Mouse (Mus musculus) 416B (cell line): ENCODE data around the gene Pigb.
"Not testable (repeated sequence)": the region's sequence is repeated elsewhere in the genome, so short reads cannot be mapped to it uniquely, and the experiment has no call there.

Experiments
- DNase-seq: peaks from one replicate; pipeline ENCODE4 v3.0.0; 2011; ENCODE audit warnings: low read depth

The Pigb gene

DNA sequence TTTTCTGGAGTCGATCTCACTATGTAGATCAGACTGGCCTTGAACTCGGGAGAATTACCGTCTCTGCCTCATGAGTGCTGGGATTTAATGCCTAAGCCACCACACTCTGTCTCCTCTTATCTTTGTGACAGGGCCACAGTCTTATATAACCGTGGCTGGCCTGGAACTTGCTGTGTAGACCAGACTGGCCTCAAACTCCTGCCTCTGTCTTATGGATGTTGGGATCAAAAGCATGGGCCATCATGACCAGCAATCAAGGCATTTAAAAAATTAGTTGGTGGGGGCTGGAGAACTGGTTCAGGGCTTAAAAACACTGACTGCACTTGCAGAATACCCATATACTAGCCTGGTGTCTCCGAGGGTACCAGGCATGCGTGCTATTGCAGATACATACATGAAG is at the start of gene Pigb:
Gene Pigb, minus strand, starts transcription at position 299 of the 400 bp plus-strand sequence.
- DNase-seq, result no peak

GRCm38 (mm10) chr9:73089222-73089920 is 49.2 kb upstream of the Pigb start:
- DNase-seq, result peak; percentile 89

DNA sequence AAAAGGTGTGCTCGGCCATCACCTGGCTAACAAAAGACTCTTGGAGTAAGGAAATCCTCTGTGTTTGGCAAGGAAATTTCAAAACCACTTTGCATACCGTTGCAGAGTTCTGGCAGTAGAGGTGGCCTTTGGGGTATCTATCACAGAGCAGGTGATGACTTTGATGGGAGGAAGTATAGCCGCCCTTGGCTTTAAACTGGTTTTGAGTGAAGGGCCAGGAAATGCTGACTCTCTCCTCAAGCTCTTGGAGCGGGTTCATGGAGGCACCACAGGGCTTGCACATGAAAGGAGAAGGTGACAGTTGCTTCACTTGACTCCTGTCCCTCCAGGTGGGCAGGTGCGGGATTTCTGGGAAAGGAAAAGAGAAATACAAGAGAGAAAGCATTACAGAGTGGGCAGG is 47.4 kb upstream of the Pigb start:
- no peak for DNase-seq

DNA sequence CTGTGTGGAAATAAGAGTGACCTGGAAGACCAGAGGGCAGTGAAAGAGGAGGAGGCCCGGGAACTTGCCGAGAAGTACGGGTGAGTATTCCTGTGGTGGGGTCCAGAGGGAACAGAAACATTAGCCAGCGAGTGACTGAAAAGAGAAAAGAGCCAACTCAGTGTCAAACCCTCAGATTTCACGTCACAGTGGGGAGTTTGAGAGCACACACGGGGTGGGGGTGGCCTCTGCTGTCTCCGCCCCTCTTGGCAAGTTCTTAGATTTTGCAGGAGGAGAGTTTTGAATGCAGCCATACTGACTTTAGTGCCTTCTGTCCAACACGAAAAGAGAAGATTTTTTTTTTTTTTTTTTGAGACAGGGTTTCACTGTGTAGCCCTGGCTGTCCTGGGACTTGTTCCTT is 46.9 kb upstream of the Pigb start:
- no peak for DNase-seq

- DNase-seq, result peak; percentile 74
Observed at GRCm38 (mm10) chr9:73085845-73086244, 45.7 kb upstream of the Pigb start.

- no peak for DNase-seq
Observed at GRCm38 (mm10) chr9:73083956-73084355, 43.8 kb upstream of the Pigb start.

- DNase-seq, result no peak
Observed at GRCm38 (mm10) chr9:73082291-73083000, 42.3 kb upstream of the Pigb start.

DNA sequence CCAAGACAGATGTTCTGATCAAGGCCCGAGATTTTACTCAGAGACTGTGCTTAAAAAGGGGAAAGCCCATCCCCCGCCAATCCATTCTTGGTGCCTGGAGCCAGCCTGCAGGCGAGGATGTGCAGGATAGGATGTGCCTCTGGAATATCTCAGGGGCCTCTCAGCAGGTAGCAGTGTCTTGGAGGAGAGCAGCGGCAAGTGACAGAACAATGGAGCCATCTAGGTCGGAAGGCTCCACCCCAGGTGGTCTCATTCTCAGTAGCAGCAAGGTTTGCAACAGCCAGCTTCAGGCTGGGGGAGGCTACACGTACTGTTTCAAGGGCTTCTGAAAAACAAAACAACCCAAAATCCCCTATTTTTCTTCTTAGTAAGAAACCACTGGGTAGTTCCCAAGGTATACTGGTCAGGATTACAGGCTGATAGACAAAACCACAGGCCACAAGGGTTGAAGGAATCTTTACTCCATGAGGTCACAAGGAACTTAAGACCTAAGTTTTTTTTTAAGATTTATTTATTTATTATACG is 39.7 kb upstream of the Pigb start:
- peak; percentile 28 for DNase-seq

DNA sequence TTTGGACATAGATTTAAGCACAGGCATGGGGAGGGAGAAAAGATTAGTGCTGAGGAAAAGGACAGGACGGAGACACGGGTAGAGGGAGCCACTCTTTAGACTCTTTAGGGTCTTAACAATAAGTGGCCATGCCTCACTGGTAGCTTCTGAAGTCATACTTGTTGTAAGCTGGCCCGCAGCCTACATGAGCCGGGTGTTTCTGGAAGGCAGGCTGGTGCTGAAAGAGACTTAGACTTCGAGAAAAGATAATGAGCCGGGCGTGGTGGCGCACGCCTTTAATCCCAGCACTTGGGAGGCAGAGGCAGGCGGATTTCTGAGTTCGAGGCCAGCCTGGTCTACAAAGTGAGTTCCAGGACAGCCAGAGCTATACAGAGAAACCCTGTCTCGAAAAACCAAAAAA is 39.2 kb upstream of the Pigb start:
- DNase-seq, result not testable (repeated sequence)

DNA sequence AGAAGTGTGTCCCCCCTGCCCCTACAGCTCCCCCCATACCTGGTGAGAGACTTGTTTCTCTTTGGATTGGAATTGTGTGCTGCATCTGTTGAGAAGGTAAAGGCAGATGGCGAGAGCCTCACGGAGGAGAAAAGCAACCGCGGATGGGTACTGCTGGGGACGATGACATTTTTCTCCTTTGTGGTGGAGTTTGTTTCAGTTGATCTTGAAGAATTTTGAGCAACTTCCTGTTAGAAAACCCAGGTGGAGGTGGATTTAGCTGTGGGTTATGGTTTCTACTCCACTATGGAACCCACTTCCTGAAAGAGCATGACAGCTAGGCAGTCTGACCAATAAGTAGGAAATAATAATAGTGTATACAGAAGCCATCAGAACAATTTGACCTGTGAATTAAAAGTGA is 33.0 kb upstream of the Pigb start:
- DNase-seq, result peak; percentile 79

GRCm38 (mm10) chr9:73072426-73072825 is 32.2 kb upstream of the Pigb start:
- peak; percentile 26 for DNase-seq

DNA sequence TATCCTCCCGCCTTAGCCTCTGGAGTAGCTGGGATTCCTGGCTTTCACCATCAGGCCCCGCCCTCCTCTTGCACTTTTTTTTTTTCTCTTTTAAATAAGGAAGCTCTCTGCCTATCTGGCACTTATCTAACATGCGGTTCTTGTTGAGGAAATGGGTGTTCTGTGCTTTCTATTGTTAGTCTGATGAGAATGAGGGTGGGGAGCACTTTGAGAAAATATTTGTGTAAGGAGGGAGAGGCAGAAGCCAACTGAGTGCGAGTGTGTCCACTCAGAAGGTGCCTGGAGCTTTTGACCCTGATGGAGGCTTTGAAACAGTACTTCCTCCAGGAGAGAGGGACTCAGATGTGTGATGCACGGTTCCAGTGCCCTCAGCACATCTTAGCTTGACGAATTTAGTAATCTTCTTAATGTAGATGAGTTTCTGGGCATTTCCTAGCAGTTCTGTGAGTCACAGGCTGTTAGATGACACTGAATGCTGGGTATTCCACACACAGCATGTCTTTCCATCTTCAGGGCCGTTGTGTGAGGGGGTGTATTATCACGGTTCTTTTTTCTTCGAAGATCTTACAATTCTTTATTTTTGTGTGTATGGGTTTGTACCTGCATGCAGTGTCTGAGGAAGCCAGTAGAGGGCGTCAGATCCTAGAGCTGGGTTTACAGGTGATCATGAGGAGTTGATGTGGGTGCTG is 30.9 kb upstream of the Pigb start:
- DNase-seq, result peak; percentile 89

DNA sequence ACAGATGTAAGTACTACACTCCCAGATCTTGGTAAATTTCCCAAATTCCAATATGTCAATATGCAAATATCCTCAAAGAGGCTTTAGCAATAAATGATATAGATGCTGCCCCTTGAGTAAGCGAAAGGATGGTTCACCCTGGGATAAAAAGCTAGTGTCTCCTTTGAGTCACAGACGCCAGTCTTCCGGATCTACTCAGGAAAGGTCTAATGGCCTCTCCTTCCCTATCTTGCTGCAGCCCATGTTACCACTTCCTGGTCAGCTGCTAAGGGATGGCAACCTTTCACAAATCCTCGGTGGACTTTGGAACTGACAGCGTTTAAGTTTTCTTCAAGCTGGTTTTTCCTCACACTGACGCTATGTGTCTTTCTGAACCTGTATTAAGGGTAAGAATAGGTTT is 28.5 kb upstream of the Pigb start:
- DNase-seq, result peak; percentile 92

GRCm38 (mm10) chr9:73068230-73068679 is 28.1 kb upstream of the Pigb start:
- DNase-seq, result no peak

DNA sequence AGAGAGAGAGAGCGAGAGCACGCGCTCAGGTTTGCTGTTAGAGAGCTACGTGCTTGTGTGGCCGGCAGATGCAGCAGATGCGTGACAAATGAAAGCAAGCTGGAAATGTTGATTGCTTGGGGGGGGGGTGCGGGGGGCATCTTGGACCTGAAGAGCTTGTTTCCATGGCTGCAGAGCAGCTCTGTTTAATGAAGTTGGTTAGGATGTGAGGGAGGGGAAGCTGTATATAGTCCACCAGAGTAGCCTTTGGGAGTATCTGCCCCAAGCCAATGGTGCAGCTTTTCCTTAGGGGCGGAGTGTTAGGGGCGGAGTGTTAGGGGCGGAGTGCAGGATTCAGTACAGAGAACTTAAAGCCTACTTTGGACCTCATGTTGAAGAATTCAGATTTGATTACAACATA is 26.9 kb upstream of the Pigb start:
- no peak for DNase-seq

DNA sequence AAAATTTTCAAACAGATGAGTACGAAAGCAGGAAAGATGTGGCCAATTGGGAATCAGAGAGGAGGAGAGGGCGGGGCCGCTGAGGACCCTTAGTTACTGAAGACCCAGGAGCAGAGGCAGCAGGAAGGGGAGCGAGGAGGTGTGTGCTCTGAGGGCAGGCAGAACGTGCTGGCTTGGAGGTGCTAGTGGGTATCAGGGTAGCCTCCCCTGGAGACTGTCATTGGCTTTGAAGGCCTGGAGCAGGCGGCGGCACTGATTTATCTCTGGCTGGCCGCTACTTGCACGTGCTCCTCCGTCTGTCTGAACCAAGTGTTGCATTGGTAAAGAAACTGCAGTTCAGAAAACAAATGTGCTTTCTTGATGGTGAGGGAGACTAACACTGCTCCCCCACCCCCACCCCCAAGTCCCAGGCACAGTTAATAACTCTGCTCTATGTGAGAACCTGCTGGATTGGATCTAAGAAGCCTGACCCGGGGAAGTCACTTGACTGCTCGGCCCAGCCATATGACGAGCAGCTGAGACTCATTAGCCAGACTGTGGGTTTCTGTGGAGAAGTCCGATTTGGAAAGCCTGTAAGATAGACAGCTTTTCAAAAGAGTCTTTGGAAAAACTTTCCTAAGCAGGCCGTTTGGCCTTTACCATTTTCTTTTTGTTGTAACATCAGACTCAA is 23.6 kb upstream of the Pigb start:
- DNase-seq, result no peak

DNA sequence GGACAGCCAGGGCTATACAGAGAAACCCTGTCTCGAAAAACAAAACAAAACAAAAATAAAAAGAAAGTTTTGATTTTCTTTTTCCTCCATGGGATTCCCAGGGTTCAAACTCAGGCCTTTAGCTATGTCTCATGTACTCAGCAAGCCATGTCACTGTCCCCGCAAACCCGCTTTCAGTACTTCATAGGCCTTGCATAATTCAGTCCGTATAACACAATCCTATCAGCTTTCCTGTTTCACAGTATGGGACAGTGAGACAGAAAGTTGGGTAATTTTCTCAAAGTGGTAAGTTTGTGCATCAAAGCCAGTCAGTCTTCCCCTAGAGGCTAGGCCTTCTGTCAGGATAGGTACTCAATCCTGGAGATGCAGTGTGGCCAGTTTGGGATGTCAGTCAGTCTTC is 19.0 kb upstream of the Pigb start:
- DNase-seq, result peak; percentile 47

DNA sequence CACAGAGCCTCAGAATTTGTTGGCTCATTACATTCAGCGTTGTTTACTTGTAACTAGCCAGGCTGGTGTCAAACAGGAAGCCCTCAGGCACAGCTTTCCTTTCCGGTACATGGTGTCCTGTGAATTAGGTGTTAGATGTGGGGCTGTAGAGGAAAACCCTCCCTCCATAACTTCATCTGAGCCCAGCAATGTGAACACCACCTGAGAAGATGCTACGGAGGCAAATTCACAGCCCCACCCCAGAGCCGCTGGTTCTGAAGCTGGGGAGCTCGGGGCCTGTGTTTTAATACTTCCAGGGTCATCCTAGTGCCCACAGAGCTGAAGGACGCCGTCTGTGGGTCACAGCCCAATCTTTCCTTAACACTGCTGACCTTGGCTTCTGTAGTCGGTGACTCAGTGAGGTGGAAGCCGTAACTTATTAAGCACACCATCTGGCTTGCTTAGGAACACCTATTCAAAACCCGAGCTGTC is 15.3 kb upstream of the Pigb start:
- no peak for DNase-seq

- no peak for DNase-seq
Observed at GRCm38 (mm10) chr9:73050606-73051005, 10.4 kb upstream of the Pigb start.

DNA sequence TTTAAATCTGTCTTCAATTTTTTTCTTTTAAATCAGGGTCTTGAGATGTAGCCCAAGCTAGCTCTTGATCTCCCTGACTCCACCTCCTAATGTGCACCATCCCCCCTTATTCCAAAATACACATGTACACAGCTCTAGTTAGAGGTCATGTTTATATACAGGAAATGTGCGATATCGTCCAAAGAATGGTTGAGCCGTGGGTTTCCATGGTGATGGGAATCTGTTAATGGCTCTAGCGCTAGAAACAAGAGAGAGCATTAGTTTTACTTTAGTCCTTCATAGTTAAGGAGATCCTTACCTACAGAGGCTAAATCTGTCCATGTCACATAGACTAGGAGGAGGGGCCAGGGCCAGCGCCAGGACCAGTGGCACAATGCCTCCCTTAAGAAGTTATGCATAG is 9.7 kb upstream of the Pigb start:
- DNase-seq, result no peak

GRCm38 (mm10) chr9:73048927-73049326 is 8.7 kb upstream of the Pigb start:
- DNase-seq, result no peak

DNA sequence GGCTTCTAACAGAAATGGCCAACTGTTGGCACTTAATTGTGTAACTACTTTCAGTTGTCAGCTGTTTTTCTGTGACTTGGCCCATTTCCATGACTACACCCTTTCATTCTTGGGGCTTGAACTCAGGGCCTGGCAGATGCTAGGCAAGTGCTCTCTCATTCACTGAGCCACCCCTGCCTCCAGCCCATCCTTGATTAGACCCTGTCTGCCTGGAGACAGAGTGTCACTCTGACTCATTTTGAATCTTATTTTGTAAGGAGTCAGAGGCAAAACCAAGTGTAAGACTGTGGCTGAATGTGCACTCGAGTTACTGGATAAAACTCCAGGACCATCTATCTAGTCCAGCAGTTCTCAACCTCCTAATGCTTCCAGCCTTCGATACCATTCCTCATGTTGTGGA is 7.7 kb upstream of the Pigb start:
- peak; percentile 32 for DNase-seq
